Mouse (Mus musculus) stomach, embryonic 16.5 days (tissue): ENCODE measurements around the gene Arfgap3. TPM values are rescaled to one million over a fixed set of nuclear protein-coding genes. Genes with fewer than 3 reads are reported as not detected.

ENCODE experiments used
- ATAC-seq: fragments of 200-750 bp; cut with Nextera tagmentation; 2 replicates; pipeline ENCODE4 v1.8.0; 2017; ENCODE audit warnings: moderate number of reproducible peaks, moderate TSS enrichment; ENCODE audit not compliant: insufficient read depth, low FRiP score
- H3K27ac ChIP-seq: fragments of 300-500 bp; sonication (generic); 2 replicates; pipeline ENCODE4 v1.5.1; 2014; ENCODE audit warnings: low read length
- H3K27me3 ChIP-seq: fragments of 300-500 bp; sonication (generic); 2 replicates; pipeline ENCODE4 v1.6.1; 2014; ENCODE audit warnings: low read length, control low read depth, mixed read lengths; ENCODE audit not compliant: control insufficient read depth, insufficient read depth
- H3K36me3 ChIP-seq: fragments of 300-500 bp; sonication (generic); 2 replicates; pipeline ENCODE4 v1.6.1; 2014; ENCODE audit warnings: low read length; ENCODE audit not compliant: control insufficient read depth, insufficient read depth
- H3K4me1 ChIP-seq: fragments of 300-500 bp; sonication (generic); 2 replicates; pipeline ENCODE4 v1.6.1; 2014; ENCODE audit warnings: low read length, control low read depth, mixed read lengths; ENCODE audit not compliant: control insufficient read depth, insufficient read depth
- H3K4me2 ChIP-seq: fragments of 300-500 bp; sonication (generic); 2 replicates; pipeline ENCODE4 v1.6.1; 2014; ENCODE audit warnings: low read depth, low read length, mixed read lengths
- H3K4me3 ChIP-seq: fragments of 300-500 bp; sonication (generic); replicated peaks from 2 replicates; pipeline ENCODE4 v1.5.1; 2014; ENCODE audit warnings: mild to moderate bottlenecking, low read length
- H3K9ac ChIP-seq: fragments of 300-500 bp; sonication (generic); 2 replicates; pipeline ENCODE4 v1.6.1; 2014; ENCODE audit warnings: low read length
- H3K9me3 ChIP-seq: fragments of 300-500 bp; sonication (generic); replicated peaks from 2 replicates; pipeline ENCODE4 v1.6.1; 2016; ENCODE audit warnings: low read length, control low read depth; ENCODE audit not compliant: control insufficient read depth
- WGBS: fragments of 180-500 bp; shearing (Covaris S2); extraction: QIAGEN DNeasy Blood & Tissue Kit; methylation state at CpG from one replicate; pipeline ENCODE4 v1.1.7; 2014; 5-methylcytosine and 5-hydroxymethylcytosine counted together
- polyA plus RNA-seq: library from polyadenylated mRNA; unstranded; fragments of >200 nt; fragmentation: Nextera tagmentation; extraction: Ambion mirVana; gene quantifications from 2 replicates; pipeline ENCODE4 v1.2.1, GENCODE M21; 2015

The Arfgap3 gene
- polyA plus RNA-seq, result 79.9 and 80.6 TPM in 2 replicates

DNA sequence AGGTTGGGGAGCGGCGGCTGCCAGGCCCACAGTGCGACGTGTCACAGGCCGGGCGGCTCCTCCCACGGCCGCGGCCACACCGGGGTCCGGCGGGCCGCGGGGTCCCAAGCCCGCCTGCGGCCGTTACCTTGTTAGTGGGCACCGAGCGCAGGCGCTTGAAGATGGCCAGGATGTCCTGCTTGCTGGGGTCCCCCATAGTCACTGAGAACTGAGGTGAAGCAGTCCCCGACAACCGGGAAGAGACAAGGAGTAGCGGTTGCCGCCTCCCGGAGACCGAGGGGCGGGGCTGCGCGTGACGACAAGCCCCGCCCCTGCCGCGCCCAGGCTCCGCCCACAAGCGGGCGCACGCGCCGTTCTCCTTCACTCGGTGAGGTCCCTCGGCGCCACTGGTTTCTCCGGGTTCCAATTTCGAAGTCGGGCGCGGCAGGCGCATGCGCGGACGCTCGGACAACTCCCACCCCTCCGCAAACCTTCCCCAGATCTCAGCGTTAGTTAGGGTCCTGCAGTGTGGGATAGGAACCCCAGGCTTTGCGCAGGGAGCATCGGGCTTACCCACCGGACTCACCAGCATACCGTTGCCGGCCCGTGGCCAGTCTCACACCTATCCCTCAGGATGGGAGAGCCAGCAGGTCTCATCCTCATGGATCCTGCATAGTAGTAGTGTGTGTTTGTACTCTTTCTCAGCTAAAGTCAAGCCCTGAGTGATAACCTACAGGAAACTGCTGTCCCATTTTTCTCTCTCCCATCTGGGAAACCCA is at the start of gene Arfgap3:
Arfgap3 (minus strand) TSS at position 294 of the 758 bp plus-strand sequence.
- WGBS, result under 1% methylated on average over 60 of the region's 60 CpGs
- Histone ChIP-seq H3K4me2 (peak within 1 kb of the TSS; percentile 78), H3K9me3 (no peaks in the 10 kb centered on the region)

DNA sequence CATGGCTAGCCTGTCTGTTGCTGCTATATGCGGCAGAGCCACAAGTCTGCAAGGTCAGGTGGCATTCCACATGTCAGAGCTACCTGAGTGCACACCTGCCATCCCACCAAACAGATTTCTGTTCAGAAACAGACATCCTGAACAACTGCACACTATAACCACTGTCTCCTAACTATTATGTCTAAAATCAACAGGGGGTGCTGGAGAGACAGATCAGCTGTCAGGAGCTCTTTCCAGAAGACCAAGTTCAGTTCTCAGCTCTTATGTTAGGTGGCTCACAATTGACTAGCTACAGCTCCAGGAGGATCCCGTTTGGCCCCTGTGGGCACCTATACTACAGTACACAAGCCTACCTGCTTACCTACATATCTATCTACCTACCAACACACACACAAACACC is 42.7 kb upstream of the Arfgap3 start:
- Histone ChIP-seq H3K27ac (no peak overlapping the region), H3K27me3 (no peaks in the 10 kb centered on the region), H3K4me1 (no peaks in the 10 kb centered on the region), H3K4me2 (no peak overlapping the region), H3K9me3 (no peaks in the 10 kb centered on the region), H3K9ac (no peak overlapping the region), H3K36me3 (no peaks in the 10 kb centered on the region; the same call in 1 of the 2 replicates), H3K4me3 (no peak overlapping the region)
- WGBS, result 80% methylated on average over 2 of the region's 2 CpGs
- ATAC-seq, result no peak

More for the DNA sequence above, at the start of gene Arfgap3:
- Histone ChIP-seq H3K4me1 (peaks cover 18% of the 10 kb centered on the region), H3K4me3 (peak within 1 kb of the TSS; percentile 75), H3K36me3 (no peaks in the 10 kb centered on the region), H3K27me3 (no peaks in the 10 kb centered on the region), H3K27ac (peak within 1 kb of the TSS; percentile 95), H3K9ac (peak within 1 kb of the TSS; percentile 95)
- ATAC-seq, result peak; percentile 92

DNA sequence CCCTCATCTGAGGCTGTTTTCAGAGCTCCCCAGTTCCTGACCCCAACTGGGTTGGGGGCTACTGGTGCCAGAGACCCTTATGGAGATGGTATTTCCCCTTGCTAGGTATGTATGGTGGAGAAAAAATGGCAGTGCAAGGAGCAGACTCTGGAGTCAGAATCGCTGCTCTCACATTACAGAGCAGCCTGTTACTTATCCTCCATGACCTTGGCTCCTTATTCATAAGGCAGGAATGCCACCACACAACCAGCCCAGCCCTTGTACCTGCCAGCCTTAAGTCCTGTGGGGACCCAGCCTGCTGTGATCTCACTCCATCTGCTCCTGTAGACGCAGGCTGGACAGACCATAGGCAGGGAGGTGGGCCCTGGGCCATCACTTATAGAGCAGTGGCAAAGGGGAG is 37.9 kb upstream of the Arfgap3 start:
- Histone ChIP-seq H3K27ac (no peak overlapping the region), H3K9me3 (no peaks in the 10 kb centered on the region), H3K4me1 (no peaks in the 10 kb centered on the region), H3K4me2 (no peak overlapping the region), H3K4me3 (no peak overlapping the region), H3K9ac (no peak overlapping the region), H3K36me3 (peaks cover 14% of the 10 kb centered on the region), H3K27me3 (no peaks in the 10 kb centered on the region)
- no peak for ATAC-seq
- 72% methylated on average over 2 of the region's 2 CpGs for WGBS

DNA sequence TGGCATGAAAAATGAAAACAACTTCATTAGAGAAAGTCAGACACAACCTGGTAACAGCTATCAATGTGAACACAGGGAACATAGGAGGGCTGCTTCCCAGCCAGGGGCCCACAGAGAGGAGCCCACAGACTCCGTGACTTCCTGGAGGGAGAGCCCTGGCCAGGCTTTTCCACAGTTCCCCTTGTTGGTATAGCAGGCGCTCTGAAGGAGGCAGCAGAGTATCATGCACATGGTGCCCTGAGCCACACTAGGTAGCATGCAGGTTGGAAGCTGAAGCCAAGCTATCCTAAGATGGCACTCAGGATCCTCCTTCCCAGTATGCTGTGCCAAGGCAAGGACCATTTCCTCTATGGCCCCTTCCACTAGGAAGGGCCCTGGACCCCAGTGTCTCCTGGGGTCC is 33.6 kb upstream of the Arfgap3 start:
- no peak overlapping the region for H3K9ac ChIP-seq
- H3K4me2 ChIP-seq, result no peak overlapping the region
- no peak overlapping the region for H3K4me3 ChIP-seq
- H3K27ac ChIP-seq, result no peak overlapping the region
- WGBS, result 89% methylated on average over 2 of the region's 2 CpGs
- H3K36me3 ChIP-seq, result peaks cover 25% of the 10 kb centered on the region
- H3K27me3 ChIP-seq, result no peaks in the 10 kb centered on the region
- no peak for ATAC-seq
- 0 out of 2 replicates have a peak, but pooled peaks cover 3% of the 10 kb centered on the region for H3K9me3 ChIP-seq
- H3K4me1 ChIP-seq, result no peaks in the 10 kb centered on the region

DNA sequence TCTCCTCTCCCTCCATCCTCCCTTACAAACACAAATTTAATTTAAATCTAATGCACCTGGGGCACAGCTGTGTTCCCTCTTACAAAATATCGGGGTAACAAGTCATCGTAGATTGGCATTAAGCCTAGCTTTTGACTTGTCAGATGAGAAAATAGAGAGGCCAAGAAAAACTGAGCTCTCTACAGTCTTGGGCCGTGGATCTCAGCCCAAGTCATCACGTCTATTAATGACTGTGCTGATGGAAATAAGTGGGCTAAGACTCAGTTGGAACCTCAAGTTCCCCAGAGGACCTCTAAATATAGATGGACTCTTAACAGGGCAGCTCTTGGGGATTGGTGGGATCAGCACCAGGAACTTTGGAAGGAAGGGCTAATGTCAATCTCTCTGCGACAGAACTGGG is 33.1 kb upstream of the Arfgap3 start:
- peaks cover 25% of the 10 kb centered on the region for H3K36me3 ChIP-seq
- no peak overlapping the region for H3K4me2 ChIP-seq
- 0 out of 2 replicates have a peak, but pooled peaks cover 3% of the 10 kb centered on the region for H3K9me3 ChIP-seq
- H3K27me3 ChIP-seq, result no peaks in the 10 kb centered on the region
- H3K4me3 ChIP-seq, result no peak overlapping the region
- no peaks in the 10 kb centered on the region for H3K4me1 ChIP-seq
- H3K9ac ChIP-seq, result no peak overlapping the region
- ATAC-seq, result no peak
- no peak overlapping the region for H3K27ac ChIP-seq
- WGBS, result 82% methylated on average over 5 of the region's 5 CpGs

DNA sequence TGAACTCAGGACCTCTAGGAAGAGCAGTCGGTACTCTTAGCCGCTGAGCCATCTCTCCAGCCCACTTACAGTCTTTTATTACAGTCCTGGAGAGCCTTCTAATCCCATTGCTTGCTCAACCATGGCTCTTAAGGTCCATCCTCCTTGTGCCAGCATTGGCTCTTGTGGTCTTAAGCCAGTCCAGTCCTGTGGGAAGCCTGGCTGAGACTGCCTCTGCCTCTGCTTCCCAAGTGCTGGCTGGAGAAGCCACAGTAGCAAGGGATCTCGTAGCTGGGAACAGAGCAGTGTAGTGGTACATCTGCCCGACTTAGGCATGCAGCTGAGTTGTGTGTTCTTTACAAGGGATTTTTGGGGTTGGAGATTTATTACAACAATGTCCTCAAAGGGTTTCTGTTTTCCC is 32.4 kb upstream of the Arfgap3 start:
- 93% methylated on average over 4 of the region's 4 CpGs for WGBS
- H3K9me3 ChIP-seq, result 0 out of 2 replicates have a peak, but pooled peaks cover 3% of the 10 kb centered on the region

DNA sequence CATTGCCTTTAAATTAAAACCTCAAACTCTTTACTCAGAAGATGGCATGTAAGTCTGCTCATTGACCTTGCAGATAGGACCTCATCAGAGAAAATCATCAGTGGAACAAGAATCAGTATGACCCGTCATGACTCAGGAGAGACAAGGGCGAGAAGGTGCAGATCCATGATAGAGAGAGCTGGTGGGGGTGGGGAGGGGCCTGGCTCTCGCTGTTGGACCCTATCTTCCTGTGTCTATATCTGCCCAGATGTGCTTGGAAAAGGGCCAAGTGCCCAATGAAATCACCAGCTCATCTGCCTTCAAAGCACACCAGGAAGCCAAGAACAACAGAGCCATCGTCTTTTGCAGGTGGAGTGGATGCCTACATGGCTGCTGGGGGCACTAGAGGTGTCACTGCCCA is 27.1 kb upstream of the Arfgap3 start:
- H3K36me3 ChIP-seq, result peaks cover 15% of the 10 kb centered on the region; the same call in 1 of the 2 replicates

More for the DNA sequence above, 32.4 kb upstream of the Arfgap3 start:
- H3K4me3 ChIP-seq, result no peak overlapping the region
- H3K4me2 ChIP-seq, result no peak overlapping the region
- no peaks in the 10 kb centered on the region for H3K27me3 ChIP-seq
- ATAC-seq, result no peak
- H3K9ac ChIP-seq, result no peak overlapping the region
- H3K27ac ChIP-seq, result no peak overlapping the region
- peaks cover 27% of the 10 kb centered on the region for H3K36me3 ChIP-seq
- no peaks in the 10 kb centered on the region for H3K4me1 ChIP-seq

DNA sequence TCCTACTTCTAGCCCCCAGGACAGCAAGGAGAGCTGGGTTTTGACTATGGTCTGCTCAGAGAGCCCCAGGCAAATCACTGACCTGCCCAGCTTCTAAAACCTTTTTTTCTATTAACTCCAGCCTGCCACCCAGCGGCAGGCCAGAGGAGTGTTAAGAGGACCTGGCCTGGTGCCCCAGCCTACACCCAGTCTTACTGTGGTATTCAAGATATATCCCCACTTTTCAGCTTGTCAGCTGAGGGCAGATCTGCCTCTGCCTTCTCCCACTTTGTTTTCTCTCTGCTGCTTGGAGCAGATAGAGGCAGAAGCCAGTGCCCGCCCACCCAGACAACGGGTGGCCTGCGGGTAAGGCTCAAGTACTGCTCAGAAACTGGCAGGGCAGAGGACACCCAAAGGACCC is 25.1 kb upstream of the Arfgap3 start:
- H3K36me3 ChIP-seq, result peaks cover 15% of the 10 kb centered on the region; the same call in 1 of the 2 replicates
- H3K4me3 ChIP-seq, result no peak overlapping the region
- no peak overlapping the region for H3K4me2 ChIP-seq
- H3K9me3 ChIP-seq, result no peaks in the 10 kb centered on the region
- no peak overlapping the region for H3K9ac ChIP-seq
- ATAC-seq, result no peak; the same call in 1 of the 2 replicates
- H3K27me3 ChIP-seq, result no peaks in the 10 kb centered on the region
- H3K27ac ChIP-seq, result no peak overlapping the region
- WGBS, result 61% methylated on average over 4 of the region's 4 CpGs
- 0 out of 2 replicates have a peak, but pooled peaks cover 4% of the 10 kb centered on the region for H3K4me1 ChIP-seq

More for the DNA sequence above, 27.1 kb upstream of the Arfgap3 start:
- Histone ChIP-seq H3K4me2 (no peak overlapping the region), H3K4me3 (no peak overlapping the region), H3K4me1 (0 out of 2 replicates have a peak, but pooled peaks cover 4% of the 10 kb centered on the region), H3K27me3 (no peaks in the 10 kb centered on the region), H3K9ac (no peak overlapping the region), H3K9me3 (no peaks in the 10 kb centered on the region), H3K27ac (no peak overlapping the region)
- 82% methylated on average over 4 of the region's 4 CpGs for WGBS
- ATAC-seq, result no peak

DNA sequence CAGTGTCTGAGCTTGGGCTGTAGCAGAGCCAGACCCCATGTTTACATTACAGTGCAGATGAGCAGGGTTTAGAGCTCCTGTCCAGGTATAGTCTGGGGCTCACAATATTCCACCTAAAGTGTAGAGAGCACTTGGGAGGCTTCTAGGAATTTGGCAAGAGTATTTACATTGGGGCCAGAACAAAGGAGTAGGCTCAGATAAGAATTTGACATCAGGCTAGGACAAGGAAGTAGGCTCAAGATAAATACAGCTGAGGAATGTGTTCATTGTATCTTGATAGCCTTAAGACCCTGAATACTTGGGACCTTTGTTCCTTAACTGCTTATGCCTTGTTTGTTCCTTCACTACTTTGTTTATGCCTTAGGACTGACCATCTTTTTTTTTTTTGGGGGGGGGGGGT is 24.0 kb upstream of the Arfgap3 start:
- H3K9ac ChIP-seq, result no peak overlapping the region
- no peak for ATAC-seq
- no peak overlapping the region for H3K4me3 ChIP-seq
- H3K27me3 ChIP-seq, result no peaks in the 10 kb centered on the region
- peaks cover 10% of the 10 kb centered on the region; the same call in 1 of the 2 replicates for H3K36me3 ChIP-seq
- H3K4me1 ChIP-seq, result 0 out of 2 replicates have a peak, but pooled peaks cover 4% of the 10 kb centered on the region
- no peak overlapping the region for H3K27ac ChIP-seq
- no peaks in the 10 kb centered on the region for H3K9me3 ChIP-seq
- H3K4me2 ChIP-seq, result no peak overlapping the region
